Mouse (Mus musculus): ENCODE results near the gene Prkci. TPM values are rescaled to one million over a fixed set of nuclear protein-coding genes. Genes with fewer than 3 reads are reported as not detected.

The Prkci gene
- polyA plus RNA-seq, 1 experiment, result 0.10 TPM

DNA sequence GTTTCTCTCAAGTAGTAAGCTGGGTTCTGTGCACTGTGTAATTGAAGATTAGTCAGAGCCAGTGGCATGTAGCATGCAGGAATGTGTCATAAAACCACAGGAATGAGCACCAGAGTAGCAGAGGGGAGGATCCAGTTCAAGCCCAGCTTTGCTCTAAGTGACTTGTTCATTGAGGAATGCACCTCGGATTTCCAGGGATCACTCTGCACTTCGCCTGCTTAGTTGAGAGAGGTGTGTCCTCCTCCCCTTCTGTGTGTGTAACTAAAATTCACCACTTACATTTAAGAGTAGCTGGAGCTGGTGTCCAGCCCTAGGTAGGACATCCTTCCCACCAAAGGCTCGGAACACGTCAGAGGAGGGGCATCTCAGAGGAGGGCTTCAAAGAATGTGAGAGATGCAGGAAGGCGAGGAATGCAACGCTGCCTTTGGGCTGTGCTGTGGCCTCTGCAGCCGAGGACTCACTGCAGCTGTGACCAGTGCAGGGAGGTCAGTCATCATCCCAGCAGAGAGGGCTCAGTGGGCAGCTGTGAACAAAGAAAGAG is 27.4 kb downstream of the Prkci start:
- Histone ChIP-seq H3K4me3 (replicated peaks) (no peak overlapping the region), H3K4me1 (ENCODE audit: control insufficient read depth) (no peaks in the 10 kb centered on the region), H3K36me3 (ENCODE audit: control insufficient read depth) (no peaks in the 10 kb centered on the region; the same call in 1 of the 2 replicates), H3K9me3 (ENCODE audit: control insufficient read depth, low read length) (no peaks in the 10 kb centered on the region), H3K27me3 (ENCODE audit: control insufficient read depth) (no peaks in the 10 kb centered on the region)
- no peak for TF ChIP-seq GATA1 (IDR thresholded peaks at IDR 0.05; ENCODE audit: low read length)

DNA sequence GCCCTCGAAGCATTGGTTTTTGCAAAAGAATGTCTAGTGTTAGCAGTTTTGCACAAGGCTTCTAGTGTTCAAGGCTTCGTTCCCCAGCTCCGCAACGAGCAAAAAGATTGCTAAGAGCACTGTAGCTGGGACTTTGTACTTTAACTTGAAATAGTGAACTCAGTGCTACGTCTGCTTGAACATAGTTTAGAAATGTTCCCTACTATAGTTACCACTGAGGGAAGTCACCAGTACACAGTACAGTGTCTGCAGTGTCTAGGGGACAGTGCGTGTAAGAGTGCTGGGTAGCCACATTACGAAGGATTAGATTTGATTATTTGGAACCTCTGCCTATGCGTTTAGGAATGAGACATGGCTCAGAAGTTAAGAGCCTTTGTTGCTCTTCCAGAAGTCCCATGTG is 32.2 kb downstream of the Prkci start:
- H3K4me1 ChIP-seq (ENCODE audit: control insufficient read depth), result no peaks in the 10 kb centered on the region
- H3K9me3 ChIP-seq (ENCODE audit: control insufficient read depth, low read length), result no peaks in the 10 kb centered on the region
- no peaks in the 10 kb centered on the region; the same call in 1 of the 2 replicates for H3K36me3 ChIP-seq (ENCODE audit: control insufficient read depth)
- no peaks in the 10 kb centered on the region for H3K27me3 ChIP-seq (ENCODE audit: control insufficient read depth)
- no peak overlapping the region for H3K4me3 ChIP-seq (replicated peaks)
- no peak for TF ChIP-seq TAL1 (IDR thresholded peaks at IDR 0.05; ENCODE audit: low read length)
- no peak for TF ChIP-seq GATA1 (IDR thresholded peaks at IDR 0.05; ENCODE audit: low read length)

- no peak for TF ChIP-seq TAL1 (IDR thresholded peaks at IDR 0.05; ENCODE audit: low read length)
- H3K9me3 ChIP-seq (ENCODE audit: control insufficient read depth, low read length), result no peaks in the 10 kb centered on the region
- no peak overlapping the region for H3K4me3 ChIP-seq (replicated peaks)
- no peaks in the 10 kb centered on the region for H3K4me1 ChIP-seq (ENCODE audit: control insufficient read depth)
- H3K27me3 ChIP-seq (ENCODE audit: control insufficient read depth), result no peaks in the 10 kb centered on the region
- no peaks in the 10 kb centered on the region; the same call in 1 of the 2 replicates for H3K36me3 ChIP-seq (ENCODE audit: control insufficient read depth)
Observed at GRCm38 (mm10) chr3:31031621-31032020, 36.1 kb downstream of the Prkci start.

DNA sequence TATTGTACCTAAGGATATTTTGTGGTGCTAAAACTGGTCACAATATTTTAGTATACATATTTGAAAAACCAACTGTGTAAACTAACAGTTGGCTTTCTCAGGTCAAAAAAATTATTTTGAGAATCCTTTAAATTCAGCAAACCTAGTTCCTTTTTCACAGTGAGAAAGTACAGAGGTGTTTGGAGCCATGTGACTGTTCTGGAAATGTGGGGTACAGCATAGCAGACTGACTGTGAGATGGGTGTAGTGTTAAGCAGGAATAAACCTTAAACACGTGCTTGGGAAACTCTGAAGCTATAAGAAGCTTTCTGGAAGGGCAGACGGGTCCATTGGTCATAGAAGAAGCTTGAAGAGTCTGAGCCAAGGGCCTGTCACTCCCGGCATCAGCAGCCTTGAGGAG is 38.1 kb downstream of the Prkci start:
- Histone ChIP-seq H3K4me1 (ENCODE audit: control insufficient read depth) (no peaks in the 10 kb centered on the region), H3K27me3 (ENCODE audit: control insufficient read depth) (no peaks in the 10 kb centered on the region), H3K36me3 (ENCODE audit: control insufficient read depth) (no peaks in the 10 kb centered on the region; the same call in 1 of the 2 replicates), H3K9me3 (ENCODE audit: control insufficient read depth, low read length) (no peaks in the 10 kb centered on the region), H3K4me3 (replicated peaks) (no peak overlapping the region)
- no peak for TF ChIP-seq TAL1 (IDR thresholded peaks at IDR 0.05; ENCODE audit: low read length)
- TF ChIP-seq GATA1 (IDR thresholded peaks at IDR 0.05; ENCODE audit: low read length), result no peak

DNA sequence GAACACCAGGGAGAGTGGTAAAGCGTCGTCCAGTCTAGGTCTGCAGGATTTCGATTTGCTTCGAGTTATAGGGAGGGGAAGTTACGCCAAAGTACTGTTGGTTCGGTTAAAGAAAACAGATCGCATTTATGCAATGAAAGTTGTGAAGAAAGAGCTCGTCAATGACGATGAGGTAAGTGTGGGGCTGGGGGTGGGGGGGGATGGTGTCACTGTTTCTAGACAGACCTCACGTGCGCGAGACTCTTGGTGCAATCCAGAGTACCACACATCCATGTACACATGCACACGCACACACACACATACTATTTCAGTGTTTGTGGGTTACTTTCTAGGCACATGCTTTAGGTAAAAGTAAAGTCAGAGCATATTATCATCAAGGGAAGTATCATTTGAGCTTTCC is 42.3 kb downstream of the Prkci start:
- no peaks in the 10 kb centered on the region for H3K4me1 ChIP-seq (ENCODE audit: control insufficient read depth)
- peaks cover 3% of the 10 kb centered on the region; the same call in 1 of the 2 replicates for H3K36me3 ChIP-seq (ENCODE audit: control insufficient read depth)
- H3K9me3 ChIP-seq (ENCODE audit: control insufficient read depth, low read length), result no peaks in the 10 kb centered on the region
- TF ChIP-seq TAL1 (IDR thresholded peaks at IDR 0.05; ENCODE audit: low read length) (no peak), GATA1 (IDR thresholded peaks at IDR 0.05; ENCODE audit: low read length) (no peak)
- no peaks in the 10 kb centered on the region for H3K27me3 ChIP-seq (ENCODE audit: control insufficient read depth)
- H3K4me3 ChIP-seq (replicated peaks), result no peak overlapping the region

DNA sequence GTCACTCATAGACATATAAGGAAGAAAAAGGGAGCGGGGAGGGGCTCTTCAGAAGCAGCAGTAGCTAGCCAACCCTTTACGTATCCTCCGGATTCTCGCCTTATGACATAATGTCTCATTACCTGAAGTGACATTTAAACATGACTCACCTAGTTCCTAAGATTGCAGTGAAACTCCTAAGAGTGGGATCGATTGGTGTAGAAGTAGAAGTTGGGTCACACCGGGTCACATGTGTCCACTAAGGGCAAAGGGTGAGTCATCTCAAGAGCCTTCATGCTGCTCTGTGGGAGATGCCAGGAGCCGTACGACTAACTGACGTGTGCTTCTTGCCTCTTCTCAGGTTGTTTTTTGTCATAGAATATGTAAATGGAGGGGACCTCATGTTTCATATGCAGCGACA is 43.1 kb downstream of the Prkci start:
- TF ChIP-seq GATA1 (IDR thresholded peaks at IDR 0.05; ENCODE audit: low read length) (no peak), TAL1 (IDR thresholded peaks at IDR 0.05; ENCODE audit: low read length) (no peak)
- Histone ChIP-seq H3K36me3 (ENCODE audit: control insufficient read depth) (peaks cover 3% of the 10 kb centered on the region; the same call in 1 of the 2 replicates), H3K4me3 (replicated peaks) (no peak overlapping the region)

DNA sequence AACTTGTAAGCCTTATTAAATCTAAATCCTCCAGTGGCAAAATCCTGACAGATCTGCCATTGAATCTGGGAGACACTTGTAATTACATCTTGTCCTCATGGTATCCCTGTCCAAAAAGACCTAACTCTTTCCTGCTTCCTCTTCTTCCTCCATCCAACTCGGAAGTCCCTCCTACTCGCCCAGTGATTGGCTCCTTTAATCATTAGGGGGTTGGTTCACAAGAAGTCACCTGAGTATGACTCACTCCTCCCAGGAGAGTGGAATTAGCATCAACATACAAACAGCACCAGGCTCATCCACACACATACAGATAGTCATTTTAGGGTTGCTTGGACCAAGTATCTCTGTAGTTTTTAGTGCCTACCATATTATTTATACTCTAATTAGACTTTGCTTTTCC is 47.4 kb downstream of the Prkci start:
- H3K36me3 ChIP-seq (ENCODE audit: control insufficient read depth), result peaks cover 3% of the 10 kb centered on the region; the same call in 1 of the 2 replicates
- H3K4me3 ChIP-seq (replicated peaks), result no peak overlapping the region

More for the DNA sequence above, 43.1 kb downstream of the Prkci start:
- H3K27me3 ChIP-seq (ENCODE audit: control insufficient read depth), result no peaks in the 10 kb centered on the region
- no peaks in the 10 kb centered on the region for H3K4me1 ChIP-seq (ENCODE audit: control insufficient read depth)
- no peaks in the 10 kb centered on the region for H3K9me3 ChIP-seq (ENCODE audit: control insufficient read depth, low read length)

DNA sequence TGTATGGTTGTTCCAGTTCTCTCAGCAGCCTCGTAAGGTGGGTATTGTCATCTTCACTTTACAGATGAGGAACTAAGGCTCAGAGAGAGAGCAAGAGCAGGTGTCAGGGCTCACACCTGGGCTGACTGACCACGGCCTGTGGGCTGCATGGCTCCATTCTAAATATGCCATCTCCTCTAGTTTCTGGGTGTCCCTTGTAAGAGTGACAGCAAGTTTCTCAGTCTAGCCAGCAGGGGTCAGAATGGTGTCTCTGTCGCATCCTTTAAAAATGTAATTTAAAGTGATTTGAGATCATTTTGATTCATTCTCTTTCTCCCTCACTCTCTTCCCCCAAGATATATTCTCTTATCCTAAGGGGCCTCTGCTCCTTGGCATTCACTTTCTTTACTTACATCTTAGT is 51.7 kb downstream of the Prkci start:
- peaks cover 4% of the 10 kb centered on the region for H3K36me3 ChIP-seq (ENCODE audit: control insufficient read depth)
- no peaks in the 10 kb centered on the region for H3K4me1 ChIP-seq (ENCODE audit: control insufficient read depth)
- no peak overlapping the region for H3K4me3 ChIP-seq (replicated peaks)
- no peaks in the 10 kb centered on the region for H3K27me3 ChIP-seq (ENCODE audit: control insufficient read depth)
- no peak for TF ChIP-seq GATA1 (IDR thresholded peaks at IDR 0.05; ENCODE audit: low read length)
- H3K9me3 ChIP-seq (ENCODE audit: control insufficient read depth, low read length), result no peaks in the 10 kb centered on the region

More for the DNA sequence above, 47.4 kb downstream of the Prkci start:
- TF ChIP-seq GATA1 (IDR thresholded peaks at IDR 0.05; ENCODE audit: low read length) (no peak), TAL1 (IDR thresholded peaks at IDR 0.05; ENCODE audit: low read length) (no peak)
- Histone ChIP-seq H3K9me3 (ENCODE audit: control insufficient read depth, low read length) (no peaks in the 10 kb centered on the region), H3K4me1 (ENCODE audit: control insufficient read depth) (no peaks in the 10 kb centered on the region), H3K27me3 (ENCODE audit: control insufficient read depth) (no peaks in the 10 kb centered on the region)

GRCm38 (mm10) chr3:31049087-31049486 is 53.5 kb downstream of the Prkci start:
- H3K27me3 ChIP-seq (ENCODE audit: control insufficient read depth), result no peaks in the 10 kb centered on the region
- TF ChIP-seq TAL1 (IDR thresholded peaks at IDR 0.05; ENCODE audit: low read length) (no peak), GATA1 (IDR thresholded peaks at IDR 0.05; ENCODE audit: low read length) (no peak)

DNA sequence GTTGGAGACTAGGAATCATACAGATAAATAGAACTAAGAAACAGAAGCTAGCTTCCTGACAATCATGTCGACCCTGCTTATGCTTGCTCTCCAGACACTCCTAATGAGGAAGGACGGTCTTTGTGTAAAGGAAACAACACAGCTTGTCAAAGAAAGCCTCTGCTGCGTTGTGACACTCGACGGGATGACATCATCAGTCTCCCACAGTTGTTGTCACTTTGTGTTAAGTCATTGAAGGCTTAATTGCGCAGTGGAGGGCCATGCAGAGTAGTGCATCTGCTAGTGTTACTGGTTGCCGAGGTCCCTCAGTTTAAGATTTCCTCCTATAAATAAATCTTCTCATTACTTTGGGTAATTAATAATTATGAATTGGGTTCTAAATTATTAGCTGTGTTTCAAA is 54.8 kb downstream of the Prkci start:
- Histone ChIP-seq H3K4me3 (replicated peaks) (no peak overlapping the region), H3K27me3 (ENCODE audit: control insufficient read depth) (no peaks in the 10 kb centered on the region), H3K36me3 (ENCODE audit: control insufficient read depth) (peaks cover 4% of the 10 kb centered on the region), H3K4me1 (ENCODE audit: control insufficient read depth) (no peaks in the 10 kb centered on the region), H3K9me3 (ENCODE audit: control insufficient read depth, low read length) (no peaks in the 10 kb centered on the region)
- TF ChIP-seq TAL1 (IDR thresholded peaks at IDR 0.05; ENCODE audit: low read length), result no peak
- TF ChIP-seq GATA1 (IDR thresholded peaks at IDR 0.05; ENCODE audit: low read length), result no peak

More at GRCm38 (mm10) chr3:31049087-31049486, 53.5 kb downstream of the Prkci start:
- Histone ChIP-seq H3K4me1 (ENCODE audit: control insufficient read depth) (no peaks in the 10 kb centered on the region), H3K4me3 (replicated peaks) (no peak overlapping the region), H3K36me3 (ENCODE audit: control insufficient read depth) (peaks cover 4% of the 10 kb centered on the region), H3K9me3 (ENCODE audit: control insufficient read depth, low read length) (no peaks in the 10 kb centered on the region)

Data from erythroblast, embryonic 14.5 days (primary cell).